Mouse (Mus musculus) brain, embryonic 14.5 days (tissue): ENCODE measurements around the gene Creb5. TPM values are rescaled to one million over a fixed set of nuclear protein-coding genes. Genes with fewer than 3 reads are reported as not detected.
A peak's percentile ranks its signal among the peaks of the same experiment; 100 is the strongest.

Experiments
- DNase-seq: peaks from one replicate; pipeline ENCODE4 v3.0.0-alpha.2; 2011; ENCODE audit warnings: low read depth
- CTCF ChIP-seq: fragments of 200-500 bp; IDR thresholded peaks from 2 replicates; pipeline ENCODE4 v1.5.1; 2012; ENCODE audit warnings: inconsistent platforms, mild to moderate bottlenecking, moderate library complexity, borderline replicate concordance; ENCODE audit not compliant: insufficient read depth, insufficient read length; ENCODE audit errors: extremely low read depth
- POLR2A ChIP-seq: fragments of 200-500 bp; IDR thresholded peaks from 2 replicates; pipeline ENCODE4 v1.6.1; 2012; ENCODE audit warnings: mild to moderate bottlenecking, inconsistent platforms, borderline replicate concordance; ENCODE audit not compliant: poor library complexity, insufficient read depth, insufficient read length, severe bottlenecking; ENCODE audit errors: extremely low read depth
- polyA plus RNA-seq: library from polyadenylated mRNA; depleted of rRNA; stranded (reverse); fragments of >200 nt; gene quantifications from 2 replicates; pipeline ENCODE4 v1.2.3, GENCODE M21; 2012

Creb5 gene
- polyA plus RNA-seq, 1 experiment: 3.9 TPM

DNA sequence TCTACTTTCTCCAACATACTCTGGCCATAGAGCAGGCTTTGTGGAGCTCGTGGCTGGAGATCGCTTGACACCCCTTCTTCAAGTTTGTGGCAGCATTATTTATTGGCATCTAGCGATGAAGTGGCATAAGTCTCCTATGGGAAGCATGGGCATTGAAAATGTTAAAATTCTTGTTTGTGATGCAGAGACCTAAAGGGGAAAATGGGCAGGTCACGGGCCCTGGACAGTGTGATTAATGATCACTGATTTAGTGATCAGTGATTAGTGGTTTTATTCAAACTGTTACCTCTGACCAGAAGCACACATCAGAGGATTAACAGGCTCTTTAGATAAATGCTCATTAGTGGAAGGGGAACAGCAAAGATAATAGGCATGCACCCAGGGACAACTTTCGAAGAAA lies 2.6 kb downstream of the Creb5 start:
- TF ChIP-seq CTCF: no peak
- TF ChIP-seq POLR2A: no peak

DNA sequence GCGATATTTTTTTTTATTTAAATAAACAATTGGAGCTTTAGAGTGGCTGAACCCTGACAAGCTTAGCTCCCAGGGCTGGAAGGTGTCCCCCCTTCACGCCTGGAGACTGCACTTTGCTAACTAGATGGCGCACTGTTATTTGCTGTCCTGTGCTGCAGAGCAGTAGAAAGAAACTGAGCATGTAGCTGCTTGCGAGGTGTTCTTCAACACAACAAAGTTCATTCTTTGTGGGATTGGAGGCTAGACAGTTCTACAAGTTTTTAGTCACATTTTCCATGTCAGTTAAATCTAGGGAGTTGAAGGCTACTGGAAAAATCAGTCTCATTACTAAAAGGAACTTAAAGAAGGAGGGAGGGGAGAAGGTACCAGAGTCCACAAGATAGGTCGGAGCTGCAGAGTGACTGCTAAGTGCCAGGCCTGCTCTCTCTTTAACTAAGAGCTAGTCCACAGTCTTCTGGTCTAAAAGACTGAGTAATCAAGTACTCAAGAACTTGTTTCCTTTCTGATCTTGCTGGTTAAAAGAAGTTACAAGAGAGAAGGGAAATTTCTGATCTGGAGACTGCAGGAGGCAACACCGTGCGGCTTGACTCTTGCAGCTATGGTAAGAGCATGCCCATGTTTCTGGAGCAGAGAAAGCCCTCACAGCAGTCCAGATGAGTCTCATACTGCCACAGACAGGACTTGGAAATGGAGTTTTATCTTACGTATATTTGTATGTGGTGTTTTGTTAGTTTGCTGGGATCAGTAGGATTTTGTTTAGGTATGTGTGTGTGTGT lies 3.3 kb downstream of the Creb5 start:
- peak; percentile 89 for DNase-seq
- TF ChIP-seq CTCF: peak; percentile 43; the same call in 1 of the 2 replicates
- TF ChIP-seq POLR2A: no peak

More for the DNA sequence above, 2.6 kb downstream of the Creb5 start:
- DNase-seq: peak; percentile 69

DNA sequence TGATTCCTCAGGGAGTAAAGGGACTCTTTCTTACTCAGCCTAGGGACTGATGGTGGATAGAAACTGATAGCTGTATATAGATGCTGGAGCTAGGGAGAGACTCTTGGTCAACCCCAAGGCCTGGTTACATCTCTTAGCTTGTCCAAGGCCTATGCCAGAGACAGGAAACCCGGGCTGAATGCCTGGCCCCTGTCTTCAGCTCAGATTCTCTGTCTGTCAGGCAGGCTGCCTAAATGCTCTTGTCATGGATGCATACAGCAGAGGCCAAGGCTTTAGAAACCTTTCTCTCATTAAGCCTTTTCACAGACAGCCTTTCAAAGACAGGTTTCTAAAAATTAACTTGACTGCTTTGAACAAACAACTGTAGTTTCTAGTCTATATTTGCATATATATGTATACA lies 5.9 kb downstream of the Creb5 start:
- no peak for TF ChIP-seq POLR2A
- no peak for TF ChIP-seq CTCF
- DNase-seq: peak; percentile 90

DNA sequence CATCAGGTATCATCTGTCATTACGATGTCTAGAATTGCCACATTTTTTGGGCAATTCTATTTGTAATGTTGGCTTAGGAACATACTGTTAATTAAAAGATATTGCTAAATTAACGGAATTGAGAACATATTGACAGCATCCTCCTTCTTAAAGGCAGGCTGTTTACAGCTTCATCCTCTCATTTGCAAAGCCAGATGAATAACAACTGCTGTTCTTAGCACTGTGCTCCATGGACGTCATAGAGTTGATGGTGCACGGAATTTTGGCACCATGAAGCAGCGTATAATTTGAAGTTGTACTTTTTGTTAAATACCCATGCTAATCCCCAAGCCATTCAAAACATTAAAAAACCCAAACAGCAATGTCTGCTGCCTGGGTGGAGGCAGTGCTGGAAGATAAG lies 10.8 kb downstream of the Creb5 start:
- peak; percentile 76 for DNase-seq

DNA sequence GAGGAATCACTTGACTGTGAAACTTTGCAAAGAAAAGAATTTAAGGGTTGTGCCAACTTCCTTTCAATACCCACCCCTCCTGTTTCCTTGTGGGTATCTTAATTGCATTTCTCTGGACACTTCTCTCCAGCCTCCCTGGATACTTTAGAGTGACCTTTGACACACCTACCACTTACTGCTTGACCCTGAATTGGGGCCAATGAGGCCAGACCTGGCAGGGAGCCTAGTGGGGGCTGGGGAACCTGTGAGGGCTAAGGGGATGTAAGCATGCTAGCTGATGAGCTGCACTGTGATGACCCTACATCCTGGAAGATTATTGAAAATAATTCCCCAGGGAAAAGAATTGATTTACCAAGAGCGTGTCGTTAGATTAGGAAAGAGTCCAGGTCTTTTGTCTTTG lies 17.1 kb downstream of the Creb5 start:
- no peak for TF ChIP-seq CTCF
- DNase-seq: no peak

More for the DNA sequence above, 10.8 kb downstream of the Creb5 start:
- TF ChIP-seq CTCF (no peak), POLR2A (no peak)

DNA sequence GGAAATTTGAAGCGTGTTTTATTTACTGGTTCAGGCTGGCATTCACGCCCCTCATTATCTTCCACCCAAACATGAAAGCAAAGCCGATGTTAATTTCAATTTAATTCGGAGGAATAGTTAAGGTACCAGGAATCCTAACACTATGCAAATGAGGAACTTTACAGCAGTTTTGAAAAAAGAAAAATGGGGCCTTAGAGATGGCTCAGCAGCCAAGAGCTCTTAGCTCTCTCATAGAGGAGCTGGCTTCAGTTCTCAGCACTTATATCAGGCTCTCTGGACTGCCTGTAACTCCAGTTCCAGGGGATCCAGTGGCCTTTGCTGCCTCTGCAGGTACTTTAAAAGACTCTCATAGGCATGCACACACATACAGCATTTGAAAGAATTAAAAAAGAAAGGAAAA lies 19.1 kb downstream of the Creb5 start:
- peak; percentile 64 for DNase-seq
- no peak for TF ChIP-seq POLR2A
- no peak for TF ChIP-seq CTCF

DNA sequence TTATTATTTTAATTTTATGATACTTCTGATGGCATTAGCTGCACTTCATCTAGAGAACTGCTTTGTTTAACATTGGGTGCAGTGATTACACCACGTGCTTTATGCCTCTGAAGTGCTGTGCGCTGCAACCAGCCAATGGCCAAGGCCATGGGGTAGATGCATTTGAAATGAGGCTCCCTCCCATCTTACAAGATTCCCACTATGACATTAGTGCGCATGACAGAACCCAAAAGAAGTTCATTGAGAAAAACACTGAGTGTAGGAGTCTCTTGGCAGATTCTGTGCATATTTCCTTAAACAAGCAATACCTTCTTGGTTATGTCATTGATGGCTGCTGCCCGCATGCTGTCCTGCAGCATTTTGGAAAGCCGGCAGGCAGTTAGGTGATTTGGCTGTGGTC lies 19.6 kb downstream of the Creb5 start:
- TF ChIP-seq POLR2A (no peak), CTCF (no peak)
- peak; percentile 93 for DNase-seq

DNA sequence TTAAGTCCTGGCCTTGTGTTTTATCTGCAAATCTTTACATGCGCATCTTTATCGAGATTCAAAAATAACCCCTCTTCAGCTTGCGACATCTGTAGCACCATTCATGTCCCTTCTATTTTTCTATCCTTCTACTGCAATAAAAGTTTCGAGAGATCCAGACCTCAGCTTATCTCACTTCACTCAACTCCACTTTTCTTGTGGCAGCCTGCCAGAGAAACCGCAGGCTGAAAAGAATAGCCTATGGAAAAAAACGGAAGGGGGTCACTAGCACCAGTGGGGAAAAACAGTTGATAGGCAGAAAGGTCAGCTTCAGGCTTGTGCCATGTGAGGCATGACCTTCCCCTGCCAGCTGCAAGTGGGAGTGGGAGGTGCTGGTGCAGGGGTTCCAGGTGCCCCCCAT lies 21.6 kb downstream of the Creb5 start:
- peak; percentile 59 for DNase-seq
- TF ChIP-seq POLR2A: no peak
- TF ChIP-seq CTCF: no peak

DNA sequence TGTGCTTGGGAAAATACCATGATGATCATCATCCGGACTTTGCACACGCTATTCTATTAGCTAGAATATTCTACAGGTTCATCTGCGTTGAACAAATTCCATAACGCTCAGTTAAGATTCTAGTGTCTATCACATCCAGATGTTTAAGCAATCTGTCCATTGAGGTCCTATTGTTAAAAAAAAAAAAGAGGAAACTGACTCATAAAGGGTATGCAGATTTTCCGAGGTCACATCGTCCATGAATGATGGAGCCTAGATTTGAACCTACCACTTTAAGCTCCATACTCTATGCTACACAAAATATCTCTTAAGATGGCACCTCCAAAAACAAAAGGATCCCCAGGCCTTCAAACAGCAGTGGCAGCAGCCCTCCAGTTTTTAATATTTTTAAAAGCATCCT lies 26.5 kb downstream of the Creb5 start:
- TF ChIP-seq CTCF: no peak
- no peak for TF ChIP-seq POLR2A
- no peak for DNase-seq

DNA sequence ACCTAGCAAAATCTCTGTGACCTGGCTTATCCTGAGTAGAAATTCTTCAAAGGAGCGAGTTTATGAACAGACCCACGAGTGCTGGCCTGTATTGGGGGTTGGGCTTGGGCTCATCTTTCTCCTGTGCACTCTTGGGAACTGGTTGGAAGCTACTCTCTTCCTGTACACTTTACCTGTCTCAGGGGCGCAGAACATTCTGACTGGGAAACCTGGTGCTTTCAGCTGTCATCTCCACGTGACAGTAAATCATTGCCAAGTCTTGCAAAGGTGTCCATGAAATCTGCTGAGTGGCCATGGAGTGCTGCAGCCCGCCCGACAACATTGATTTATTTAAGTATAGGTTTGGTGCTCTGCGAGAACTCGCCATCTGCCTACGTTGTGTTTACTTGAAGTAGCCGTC lies 27.1 kb downstream of the Creb5 start:
- TF ChIP-seq CTCF (no peak), POLR2A (no peak)
- peak; percentile 45 for DNase-seq

DNA sequence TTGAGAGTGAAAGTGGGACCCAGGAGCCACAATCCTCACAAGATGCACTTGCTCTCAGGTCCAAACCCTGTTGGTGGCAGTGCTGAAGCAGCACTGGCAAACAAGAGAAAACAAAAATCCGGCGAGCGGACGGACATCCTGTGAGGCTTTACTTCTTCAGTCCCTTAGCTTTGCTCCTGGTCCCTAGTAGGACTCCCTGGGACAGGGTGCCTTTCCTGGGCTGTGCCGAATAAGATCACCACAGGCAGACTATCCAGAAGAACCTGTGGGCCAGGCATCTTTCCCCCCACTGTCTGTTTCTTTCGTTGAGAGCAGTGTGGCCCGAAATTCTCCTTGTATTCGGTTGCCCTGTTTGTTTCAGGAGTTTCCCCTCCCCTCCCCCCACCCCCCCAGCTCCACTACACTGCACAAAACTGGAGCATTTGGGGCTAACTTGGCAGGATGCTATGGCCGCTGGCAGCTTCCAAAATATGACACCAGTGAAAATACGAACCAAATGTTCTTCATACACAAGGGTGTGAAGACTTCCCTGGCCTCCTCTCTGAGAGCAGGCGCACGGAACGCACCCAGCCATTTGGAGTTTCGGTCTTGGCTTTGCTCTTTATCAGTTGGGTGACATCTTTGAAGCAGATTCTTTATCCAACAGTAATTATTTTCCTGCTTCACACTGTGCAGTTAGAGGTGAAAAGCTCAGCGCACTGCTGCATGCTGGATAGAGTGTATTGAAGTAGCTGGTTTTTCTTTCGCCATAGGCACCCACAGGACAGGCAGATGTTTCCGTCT lies 32.7 kb downstream of the Creb5 start:
- DNase-seq: peak; percentile 83

DNA sequence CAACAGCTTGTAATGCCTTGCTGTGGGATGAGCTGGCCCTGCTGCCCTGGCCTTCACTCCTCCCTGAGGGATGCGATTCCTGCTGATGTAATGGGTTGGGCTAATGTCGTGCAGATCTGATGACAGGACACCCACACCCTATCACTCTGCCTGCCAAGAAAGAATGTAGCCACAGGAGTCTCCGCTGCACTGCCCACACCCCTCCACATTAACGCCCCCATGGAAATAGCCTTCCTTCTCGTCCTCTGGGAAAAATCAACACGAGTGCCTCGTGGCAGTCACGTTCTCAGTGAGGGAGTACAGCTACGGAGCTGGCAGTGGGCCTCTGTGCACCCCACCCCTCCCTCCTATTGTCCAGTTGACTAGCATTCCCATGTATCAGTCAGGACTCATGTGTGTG lies 50.3 kb downstream of the Creb5 start:
- TF ChIP-seq POLR2A (no peak), CTCF (no peak)
- DNase-seq: peak; percentile 8

More for the DNA sequence above, 32.7 kb downstream of the Creb5 start:
- no peak for TF ChIP-seq CTCF
- TF ChIP-seq POLR2A: no peak

DNA sequence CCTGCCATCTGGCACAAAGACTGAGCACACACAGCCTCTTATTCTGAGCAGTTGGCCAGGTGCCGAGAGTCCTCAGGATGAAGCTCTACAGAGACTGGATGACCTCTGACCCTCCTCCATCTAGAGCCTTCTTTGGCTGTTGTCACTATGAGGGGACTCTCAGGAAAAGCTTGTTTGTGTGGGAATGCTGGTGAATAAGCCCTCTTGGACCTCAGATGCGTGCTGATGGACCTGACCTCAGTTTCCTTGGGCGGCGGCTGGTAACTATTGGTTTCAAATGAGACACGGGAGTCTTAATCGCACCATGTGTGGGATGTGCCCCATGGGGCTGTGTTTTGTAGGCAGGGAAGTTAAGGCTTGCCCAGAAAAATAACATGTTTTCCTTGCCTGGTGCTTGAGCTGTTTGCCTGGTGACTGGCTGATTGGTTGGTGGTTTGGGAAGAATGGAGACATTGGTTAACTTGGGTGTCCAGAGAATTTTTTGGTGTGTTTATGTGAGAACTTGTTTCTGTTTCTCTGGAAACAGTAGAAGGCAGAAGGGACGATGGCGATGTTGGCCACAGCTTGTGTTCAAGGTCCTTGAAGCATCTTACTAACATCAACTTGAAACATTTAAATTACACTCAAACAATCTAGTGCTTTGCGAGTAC lies 65.4 kb downstream of the Creb5 start:
- no peak for DNase-seq
- TF ChIP-seq CTCF (no peak), POLR2A (no peak)
